Mouse (Mus musculus) liver, postnatal 0 days (tissue): ENCODE measurements at regions not wholly inside any gene's neighbourhood (a gene's known extent, or its start where the extent isn't known, plus 50 kb on each side); places are given as distances from the start of the nearest gene placed in this dataset.

Experiments
- CTCF ChIP-seq: sonication (generic); IDR thresholded peaks from 2 replicates; pipeline ENCODE4 v1.5.1; 2016; ENCODE audit warnings: antibody characterized with exemption, low read depth
- EP300 ChIP-seq: IDR thresholded peaks from 2 replicates; pipeline ENCODE4 v1.6.1; 2016; ENCODE audit warnings: antibody characterized with exemption, low read depth, mild to moderate bottlenecking

- TF ChIP-seq CTCF (no peak), EP300 (no peak)
These were observed 100.4 kb upstream of the Six3 start for GRCm38 (mm10) chr17:85512971-85513370.
